Mouse (Mus musculus) left cerebral cortex, postnatal 4 days (tissue): ENCODE results near the gene Prc1. TPM values are rescaled to one million over a fixed set of nuclear protein-coding genes. Genes with fewer than 3 reads are reported as not detected.

ENCODE experiments used
- total RNA-seq, 2 experiments: library from RNA; stranded (reverse); gene quantifications; 2 replicates each; pipeline ENCODE4 v1.2.3; 2021

Gene Prc1
- total RNA-seq, 2 experiments from 2014 or later: 16.5 to 18.0 TPM

Other genes with a start within 250 kb of the Prc1 start
- gene Idh2, start 179.1 kb upstream of the Prc1 start, total RNA-seq: 10 to 100 TPM; 66.4 to 74.7 TPM
- 10 to 100 TPM; 31.4 to 33.9 TPM for gene Sema4b, start 107.6 kb upstream of the Prc1 start, total RNA-seq
- gene Cib1, start 61.6 kb upstream of the Prc1 start, total RNA-seq: 10 to 100 TPM; 14.2 to 16.4 TPM
- 1 to 10 TPM; 4.6 to 5.1 TPM for gene Gdpgp1, start 61.6 kb upstream of the Prc1 start, total RNA-seq
- 1 to 10 TPM; 1.1 to 2.2 TPM for gene Ttll13, start 48.1 kb upstream of the Prc1 start, total RNA-seq
- 10 to 100 TPM; 41.6 to 42.7 TPM for gene Ngrn, start 33.2 kb upstream of the Prc1 start, total RNA-seq
- 10 to 100 TPM; 34.1 to 36.0 TPM for gene Vps33b, start 24.8 kb upstream of the Prc1 start, total RNA-seq
- gene Rccd1, start 30.0 kb downstream of the Prc1 start, total RNA-seq: 10 to 100 TPM; 16.9 to 22.8 TPM
- 10 to 100 TPM; 63.0 to 63.3 TPM for gene Unc45a, start 46.6 kb downstream of the Prc1 start, total RNA-seq
- gene Hddc3, start 48.7 kb downstream of the Prc1 start, total RNA-seq: 10 to 100 TPM; 49.2 to 50.8 TPM
- gene Man2a2, start 76.9 kb downstream of the Prc1 start, total RNA-seq: 100 to 1,000 TPM; 112 to 121 TPM
- gene Fes, start 93.5 kb downstream of the Prc1 start, total RNA-seq: 1 to 10 TPM; 5.2 to 7.5 TPM
- 10 to 100 TPM; 41.5 to 44.8 TPM for gene Furin, start 111.0 kb downstream of the Prc1 start, total RNA-seq
- 10 to 100 TPM; 10.6 to 11.9 TPM for gene Blm, start 240.7 kb downstream of the Prc1 start, total RNA-seq